Mouse (Mus musculus): ENCODE results near the gene Txlnb.

GRCm38 (mm10) chr10:17795767-17796631 lies at the start of gene Txlnb:
- no peak for TF ChIP-seq POLR2A (IDR thresholded peaks at IDR 0.05; ENCODE audit: control insufficient read depth, low read depth, low read length)
- TF ChIP-seq CTCF (IDR thresholded peaks at IDR 0.05; ENCODE audit: control insufficient read depth, insufficient read depth, insufficient replicate concordance, low read depth, low read length) = no peak
